Mouse (Mus musculus): ENCODE measurements around the gene Susd5.

Gene Susd5

GRCm38 (mm10) chr9:114057090-114057796 is at the start of gene Susd5:
Gene Susd5 (plus strand): TSS chr9:114057140.
- no peak for DNase-seq

DNA sequence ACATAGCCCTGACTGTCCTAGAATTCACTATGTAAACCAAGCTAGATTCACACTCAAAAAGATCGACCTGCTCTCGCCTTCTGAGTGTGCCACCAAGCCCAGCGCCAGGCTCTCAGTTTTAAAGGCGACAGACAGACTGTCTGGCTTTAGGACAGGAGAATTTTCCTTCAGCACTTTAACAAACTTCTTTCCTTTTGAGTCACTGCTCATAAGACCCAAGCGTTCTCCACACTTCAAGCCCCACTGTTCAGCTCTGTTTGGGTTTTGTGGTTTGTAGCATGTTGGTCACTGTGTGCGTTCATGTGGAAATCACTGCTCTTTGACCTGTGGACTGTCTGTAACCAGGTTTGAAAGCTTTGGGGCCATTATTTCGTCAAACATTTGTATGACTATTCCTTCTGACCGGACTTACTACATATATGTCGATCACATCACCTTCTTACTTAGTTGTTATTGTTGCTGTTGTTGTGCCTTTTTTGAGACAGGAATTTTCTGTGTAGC is 49.0 kb upstream of the Susd5 start:
- no peak for DNase-seq

- no peak for DNase-seq
Measured at GRCm38 (mm10) chr9:114009526-114009925, 47.4 kb upstream of the Susd5 start.

GRCm38 (mm10) chr9:114011203-114011602 is 45.7 kb upstream of the Susd5 start:
- no peak for DNase-seq

- DNase-seq, result no peak
Measured at GRCm38 (mm10) chr9:114014034-114014433, 42.9 kb upstream of the Susd5 start.

- no peak for DNase-seq
Measured at GRCm38 (mm10) chr9:114015724-114016123, 41.2 kb upstream of the Susd5 start.

DNA sequence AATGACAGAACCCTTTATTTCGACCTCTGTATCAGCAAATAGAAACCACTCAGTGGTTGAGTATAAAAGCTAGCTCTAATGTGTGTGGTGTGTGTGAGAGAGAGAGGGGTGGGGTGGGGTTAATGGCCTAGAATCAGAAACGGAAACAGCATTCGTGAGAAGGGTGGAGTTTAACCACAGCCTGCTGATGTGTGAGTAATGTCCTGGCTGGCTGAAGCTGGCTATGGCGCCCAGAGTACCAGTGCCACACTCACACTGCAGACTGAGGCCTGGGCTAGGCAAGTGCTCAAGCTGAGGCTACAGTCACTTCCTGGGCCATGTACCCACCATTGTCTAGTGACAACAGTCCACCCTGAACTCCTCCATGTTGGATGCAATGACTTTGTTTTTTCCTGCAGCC is 40.5 kb upstream of the Susd5 start:
- DNase-seq, result no peak

DNA sequence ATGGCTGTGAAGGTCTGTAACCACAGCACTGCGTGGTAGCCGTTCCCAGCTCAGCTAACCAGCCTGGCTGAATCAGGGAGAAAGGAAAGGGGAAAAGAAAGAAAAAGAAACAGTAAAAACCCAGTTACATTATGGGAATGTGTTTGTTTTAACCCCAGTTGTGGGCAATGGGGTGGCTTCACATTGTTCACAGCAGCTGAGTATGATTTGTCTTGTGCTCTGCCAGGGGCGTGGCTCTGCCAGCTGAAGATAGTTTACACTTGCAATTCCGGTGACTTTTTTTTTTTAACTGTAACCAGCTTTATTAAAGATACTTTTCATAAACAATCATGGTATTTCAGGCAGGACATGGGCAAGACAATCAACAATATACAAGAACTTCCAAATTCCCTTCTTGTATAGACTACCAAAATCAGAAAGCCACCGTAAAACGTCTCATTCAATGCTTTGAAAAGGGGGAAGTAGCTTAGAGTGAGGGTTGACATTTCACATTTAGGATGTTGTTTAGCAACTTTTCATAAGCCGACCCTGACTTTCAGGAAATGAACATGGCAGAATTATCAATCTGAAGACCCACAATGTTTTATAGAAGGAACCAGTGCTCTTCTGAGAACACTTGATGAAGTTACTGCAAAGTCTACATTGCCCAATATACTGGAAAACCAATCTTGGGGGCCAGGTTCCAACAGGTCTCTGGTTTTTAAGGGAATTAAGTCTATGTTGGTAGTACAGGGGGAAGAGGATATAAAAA is 37.8 kb upstream of the Susd5 start:
- no peak for DNase-seq

- no peak for DNase-seq
Measured at GRCm38 (mm10) chr9:114022141-114022540, 34.8 kb upstream of the Susd5 start.

DNA sequence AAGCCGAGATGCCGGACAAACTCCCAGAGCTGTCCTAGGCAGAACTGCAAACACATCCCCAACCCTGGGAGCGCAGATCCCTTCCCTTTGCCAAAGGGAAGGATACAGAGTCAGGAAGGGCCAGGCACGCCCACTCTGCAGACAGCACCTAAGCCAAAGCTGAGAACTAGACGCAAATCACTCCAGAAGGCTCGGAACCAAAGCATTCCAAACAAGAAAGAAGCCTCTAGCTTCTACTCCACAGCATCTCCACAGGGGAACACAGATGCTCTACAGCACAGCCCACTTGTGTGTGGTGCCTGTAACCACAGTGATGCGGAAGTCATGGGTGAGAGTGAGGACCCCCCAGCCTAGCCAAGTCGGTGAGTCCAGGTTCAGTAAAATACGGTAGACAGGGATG is 31.8 kb upstream of the Susd5 start:
- no peak for DNase-seq

- no peak for DNase-seq
Measured at GRCm38 (mm10) chr9:114025846-114026245, 31.1 kb upstream of the Susd5 start.

DNA sequence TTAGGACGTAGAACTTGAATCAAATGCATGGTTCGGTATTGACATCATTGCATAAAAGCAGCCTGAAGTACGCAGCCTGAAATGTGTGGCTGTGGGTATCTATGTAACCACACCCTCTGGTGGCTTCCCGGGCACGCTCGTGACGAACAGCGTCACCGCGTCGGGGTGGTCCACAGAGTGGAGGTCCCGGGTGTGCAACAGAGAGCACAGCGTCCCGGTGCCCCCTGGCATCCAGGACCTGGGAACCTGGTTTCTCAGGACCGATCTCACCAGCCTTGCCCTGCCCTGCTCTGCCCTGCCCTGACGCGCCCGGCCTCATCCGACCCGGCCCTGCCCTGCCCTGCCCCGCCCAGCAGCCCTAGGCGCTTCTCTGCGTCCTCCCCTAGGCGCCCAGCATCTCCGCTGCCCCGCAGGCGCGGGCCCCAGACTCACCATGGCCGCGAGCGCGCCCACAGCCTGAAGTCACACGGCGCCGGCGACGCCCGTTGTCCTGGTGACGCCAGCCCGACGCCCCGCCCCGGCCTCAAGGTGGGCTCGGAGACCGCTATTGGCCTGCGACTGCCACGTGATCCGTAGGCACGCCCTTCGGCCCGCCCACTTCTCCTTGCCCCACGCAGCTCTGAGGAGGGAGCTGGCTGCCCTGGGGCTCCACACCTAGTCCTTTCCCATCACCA is 30.5 kb upstream of the Susd5 start:
- DNase-seq, result peak; percentile 90

- DNase-seq, result no peak
Measured at GRCm38 (mm10) chr9:114040945-114041344, 16.0 kb upstream of the Susd5 start.

- no peak for DNase-seq
Measured at GRCm38 (mm10) chr9:114042490-114042889, 14.4 kb upstream of the Susd5 start.

- no peak for DNase-seq
Measured at GRCm38 (mm10) chr9:114044446-114044845, 12.5 kb upstream of the Susd5 start.

- DNase-seq, result no peak
Measured at GRCm38 (mm10) chr9:114046028-114046427, 10.9 kb upstream of the Susd5 start, which contains the start of gene Fbxl2. Gene Fbxl2 (minus strand): TSS chr9:114046191.

GRCm38 (mm10) chr9:114046676-114047075 is 10.3 kb upstream of the Susd5 start:
- DNase-seq, result no peak

GRCm38 (mm10) chr9:114050106-114050505 is 6.8 kb upstream of the Susd5 start:
- no peak for DNase-seq

GRCm38 (mm10) chr9:114050778-114051177 is 6.2 kb upstream of the Susd5 start:
- DNase-seq, result no peak

GRCm38 (mm10) chr9:114052031-114052430 is 4.9 kb upstream of the Susd5 start:
- DNase-seq, result no peak

- no peak for DNase-seq
Measured at GRCm38 (mm10) chr9:114052866-114053265, 4.1 kb upstream of the Susd5 start.

DNA sequence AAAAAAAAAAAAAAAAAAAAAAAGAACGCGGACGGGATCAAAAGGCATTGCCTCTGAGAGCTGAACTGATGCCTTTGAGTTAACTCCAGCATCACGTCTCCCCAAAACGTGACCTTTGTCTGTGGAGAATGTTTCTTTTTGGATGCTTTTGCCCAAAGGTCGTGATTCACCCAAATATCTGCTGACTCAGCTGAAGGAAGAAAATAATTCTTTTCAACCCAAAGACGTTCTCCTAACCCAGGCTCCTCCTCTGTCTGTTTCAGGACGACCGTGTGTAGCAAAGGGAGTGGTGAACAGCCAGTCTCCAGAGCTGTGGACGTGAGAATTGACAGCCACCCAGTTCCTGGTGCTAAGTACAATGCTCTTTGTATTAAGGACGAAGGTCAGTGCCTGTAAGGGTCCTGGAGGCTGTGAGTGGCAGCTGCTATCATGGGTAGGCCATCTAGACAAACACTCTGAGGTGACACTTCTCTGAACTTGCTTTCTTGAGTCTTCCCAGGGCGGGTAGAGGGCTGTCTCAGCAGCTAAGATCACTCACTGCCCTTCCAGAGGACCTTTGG is 11.6 kb downstream of the Susd5 start:
- no peak for DNase-seq

DNA sequence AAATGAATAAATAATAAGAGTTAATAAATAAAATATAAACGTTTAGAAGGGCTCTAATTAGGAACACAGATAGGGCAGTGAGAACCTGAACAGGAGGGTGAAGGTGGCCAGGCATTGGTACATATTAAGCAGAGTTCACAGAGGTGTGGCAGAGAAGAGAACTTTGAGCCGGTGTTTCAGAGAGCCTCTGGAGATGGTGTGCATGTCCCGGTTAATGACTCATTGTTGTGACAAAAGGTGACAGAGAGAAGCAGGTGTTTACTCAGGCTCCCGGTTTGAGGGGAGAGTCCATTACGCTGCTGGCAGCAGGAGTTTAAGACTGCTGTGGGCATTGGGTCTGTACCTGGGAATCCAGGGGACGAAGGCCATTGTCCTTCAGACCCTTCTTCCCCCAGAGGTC is 12.4 kb downstream of the Susd5 start:
- no peak for DNase-seq

All from cerebellum, adult 9-11 months (tissue).